Mouse (Mus musculus) midbrain, postnatal 0 days (tissue): ENCODE measurements around the gene Ensa. TPM values are rescaled to one million over a fixed set of nuclear protein-coding genes. Genes with fewer than 3 reads are reported as not detected.
A peak's percentile ranks its signal among the peaks of the same experiment; 100 is the strongest.
"Not testable (repeated sequence)": the region's sequence is repeated elsewhere in the genome, so short reads cannot be mapped to it uniquely, and the experiment has no call there.

Source experiments
- ATAC-seq: fragments of 200-750 bp; cut with Nextera tagmentation; 2 replicates; pipeline ENCODE4 v1.8.0; 2017; ENCODE audit warnings: moderate number of reproducible peaks, mild to moderate bottlenecking, moderate TSS enrichment, moderate library complexity; ENCODE audit not compliant: low FRiP score
- DNase-seq: peaks from one replicate; pipeline ENCODE4 v3.0.0-alpha.2; 2015; ENCODE audit warnings: low spot score
- H3K27ac ChIP-seq: fragments of 300-500 bp; sonication (generic); 2 replicates; pipeline ENCODE4 v1.5.1; 2014; ENCODE audit warnings: low read depth, mild to moderate bottlenecking, low read length, mixed read lengths
- H3K27me3 ChIP-seq: fragments of 300-500 bp; sonication (generic); 2 replicates; pipeline ENCODE4 v1.6.1; 2014; ENCODE audit warnings: low read length, control low read depth, mixed read lengths; ENCODE audit not compliant: insufficient read depth
- H3K36me3 ChIP-seq: fragments of 300-500 bp; sonication (generic); 2 replicates; pipeline ENCODE4 v1.6.1; 2014; ENCODE audit warnings: low read length, control low read depth, mixed read lengths; ENCODE audit not compliant: insufficient read depth
- H3K4me1 ChIP-seq: fragments of 300-500 bp; sonication (generic); 2 replicates; pipeline ENCODE4 v1.6.1; 2014; ENCODE audit warnings: mild to moderate bottlenecking, control low read depth, antibody characterized with exemption, low read length, mixed read lengths; ENCODE audit not compliant: insufficient read depth
- H3K4me2 ChIP-seq: fragments of 300-500 bp; sonication (generic); 2 replicates; pipeline ENCODE4 v1.6.1; 2014; ENCODE audit warnings: low read depth, mild to moderate bottlenecking, low read length, mixed read lengths; ENCODE audit not compliant: poor library complexity, severe bottlenecking
- H3K4me3 ChIP-seq: fragments of 300-500 bp; sonication (generic); 2 replicates; pipeline ENCODE4 v1.5.1; 2014; ENCODE audit warnings: low read depth, mild to moderate bottlenecking, low read length, moderate library complexity
- H3K9ac ChIP-seq: fragments of 300-500 bp; sonication (generic); replicated peaks from 2 replicates; pipeline ENCODE4 v1.6.1; 2014; ENCODE audit warnings: mild to moderate bottlenecking, low read length, moderate library complexity, mixed read lengths; ENCODE audit not compliant: poor library complexity, severe bottlenecking
- H3K9me3 ChIP-seq: fragments of 300-500 bp; sonication (generic); 2 replicates; pipeline ENCODE4 v1.6.1; 2016; ENCODE audit warnings: low read length, control low read depth
- CTCF ChIP-seq: IDR thresholded peaks from 2 replicates; pipeline ENCODE4 v1.5.1; 2016; ENCODE audit warnings: antibody characterized with exemption, mild to moderate bottlenecking
- WGBS: fragments of 180-500 bp; shearing (Covaris S2); extraction: QIAGEN DNeasy Blood & Tissue Kit; methylation state at CpG from one replicate; pipeline ENCODE4 v1.1.7; 2014; 5-methylcytosine and 5-hydroxymethylcytosine counted together
- polyA plus RNA-seq: library from polyadenylated mRNA; unstranded; fragments of >200 nt; fragmentation: Nextera tagmentation; extraction: Ambion mirVana; gene quantifications from 2 replicates; pipeline ENCODE4 v1.2.1, GENCODE M21; 2015
- total RNA-seq: library from RNA; depleted of rRNA; stranded (reverse); fragments of >200 nt; gene quantifications from 2 replicates; pipeline ENCODE4 v1.2.3, GENCODE M21; 2014

Ensa gene
- total and polyA plus RNA-seq, 2 experiments from 2014 or later, result 100 to 169 TPM

DNA sequence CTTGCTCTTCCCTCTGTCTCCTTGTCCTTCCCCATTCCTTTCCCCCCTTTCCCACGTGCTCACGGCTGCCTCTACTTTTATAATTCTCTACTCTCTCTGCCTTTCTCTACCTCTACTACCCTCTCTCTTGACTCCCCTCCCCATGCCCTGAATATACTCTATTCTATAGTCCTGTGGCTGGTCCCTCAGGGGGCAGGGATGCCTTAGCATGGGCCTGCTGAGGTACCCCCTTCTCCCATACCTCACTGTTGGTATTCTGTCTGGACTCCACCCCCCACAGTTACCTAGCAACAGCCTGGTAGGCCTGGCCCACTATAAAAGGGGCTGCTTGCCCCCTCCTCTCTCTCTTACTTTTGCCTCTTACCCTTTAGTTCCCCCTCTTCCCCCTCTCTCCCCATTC lies 1.2 kb upstream of the Ensa start:
- DNase-seq, result no peak
- no peak for TF ChIP-seq CTCF
- H3K4me1 ChIP-seq, result peaks cover 5% of the 10 kb centered on the region; the same call in 1 of the 2 replicates

DNA sequence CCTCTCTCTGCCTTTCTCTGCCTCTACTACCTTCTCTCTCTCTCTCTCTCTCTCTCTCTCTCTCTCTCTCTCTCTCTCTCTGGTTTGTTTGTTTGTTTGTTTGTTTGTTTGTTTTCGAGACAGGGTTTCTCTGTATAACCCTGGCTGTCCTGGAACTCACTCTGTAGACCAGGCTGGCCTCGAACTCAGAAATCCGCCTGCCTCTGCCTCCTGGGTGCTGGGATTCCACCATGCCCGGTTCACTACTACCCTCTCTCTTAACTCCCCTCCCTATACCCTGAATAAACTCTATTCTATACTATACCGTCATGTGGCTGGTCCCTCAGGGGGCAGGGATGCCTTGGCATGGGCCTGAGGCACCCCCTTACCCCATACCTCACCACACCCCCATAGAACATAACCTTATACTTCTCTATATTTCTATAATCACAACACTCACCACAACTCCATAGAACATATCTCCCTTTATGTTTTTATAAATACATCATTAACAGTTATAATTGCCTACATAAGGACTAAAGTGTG lies 740 bp upstream of the Ensa start:
- Histone ChIP-seq H3K27ac (peak overlapping the region; percentile 90), H3K4me3 (peak overlapping the region; percentile 49), H3K4me2 (peak overlapping the region; percentile 37), H3K36me3 (peaks cover 19% of the 10 kb centered on the region; the same call in 1 of the 2 replicates)
- not testable (repeated sequence) for H3K4me1 ChIP-seq, H3K9me3 ChIP-seq, ATAC-seq, H3K9ac ChIP-seq, H3K27me3 ChIP-seq, DNase-seq
- 67% methylated on average over 5 of the region's 5 CpGs for WGBS

More for the DNA sequence above, 1.2 kb upstream of the Ensa start:
- Histone ChIP-seq H3K27me3 (no peaks in the 10 kb centered on the region), H3K9ac (no peak overlapping the region), H3K4me3 (no peak overlapping the region), H3K36me3 (peaks cover 14% of the 10 kb centered on the region; the same call in 1 of the 2 replicates), H3K9me3 (no peaks in the 10 kb centered on the region), H3K4me2 (no peak overlapping the region), H3K27ac (no peak overlapping the region)
- 70% methylated on average over 2 of the region's 2 CpGs for WGBS
- ATAC-seq, result no peak

DNA sequence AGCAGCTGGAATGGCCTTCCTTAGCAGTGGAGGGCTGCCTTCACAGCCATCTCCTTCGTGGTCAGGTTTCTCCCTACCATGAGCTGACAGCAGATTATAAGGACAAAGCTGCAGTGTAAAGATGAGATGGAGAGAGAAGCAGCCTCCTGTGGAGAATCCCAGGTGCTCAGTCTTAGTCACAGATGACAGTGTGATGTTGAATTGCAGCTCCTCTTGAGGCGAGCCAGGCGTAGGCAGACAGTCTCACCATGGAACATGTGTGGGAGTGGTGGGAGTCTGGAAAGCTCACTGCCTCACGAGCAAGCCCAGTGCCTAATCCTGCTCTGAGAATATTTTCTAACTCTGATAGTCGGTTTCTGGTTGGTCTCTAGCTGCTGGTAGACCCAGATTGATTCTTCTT lies 3.0 kb downstream of the Ensa start:
- no peak for ATAC-seq
- no peak overlapping the region for H3K4me2 ChIP-seq
- peaks cover 5% of the 10 kb centered on the region; the same call in 1 of the 2 replicates for H3K4me1 ChIP-seq
- H3K27me3 ChIP-seq, result no peaks in the 10 kb centered on the region
- WGBS, result 92% methylated on average over 5 of the region's 5 CpGs
- H3K36me3 ChIP-seq, result peaks cover 47% of the 10 kb centered on the region
- TF ChIP-seq CTCF, result no peak
- 0 out of 2 replicates have a peak overlapping the region, but pooled peaks have one; percentile 24 for H3K9ac ChIP-seq
- H3K4me3 ChIP-seq, result no peak overlapping the region
- no peaks in the 10 kb centered on the region for H3K9me3 ChIP-seq
- no peak for DNase-seq
- no peak overlapping the region for H3K27ac ChIP-seq

DNA sequence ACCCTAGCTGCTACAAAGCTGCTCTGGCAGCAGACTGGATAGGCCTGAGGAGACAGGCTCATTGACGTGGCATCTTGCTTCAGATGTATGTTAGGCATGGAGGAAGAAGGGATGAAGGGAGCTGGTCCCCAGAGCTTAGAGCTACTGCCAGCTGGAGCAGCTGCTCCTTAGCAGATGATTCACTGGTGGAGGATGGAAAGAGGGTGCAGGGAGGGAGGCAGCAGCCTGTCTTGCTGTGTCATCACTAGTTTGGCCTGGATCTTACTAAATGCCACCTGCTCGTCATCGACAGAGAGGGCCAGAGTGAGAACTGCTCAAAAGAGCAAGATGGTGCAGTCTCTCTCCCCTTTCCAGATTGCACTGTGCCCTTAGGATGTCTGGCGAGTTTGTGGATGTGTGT lies 5.0 kb downstream of the Ensa start:
- peaks cover 61% of the 10 kb centered on the region for H3K36me3 ChIP-seq

DNA sequence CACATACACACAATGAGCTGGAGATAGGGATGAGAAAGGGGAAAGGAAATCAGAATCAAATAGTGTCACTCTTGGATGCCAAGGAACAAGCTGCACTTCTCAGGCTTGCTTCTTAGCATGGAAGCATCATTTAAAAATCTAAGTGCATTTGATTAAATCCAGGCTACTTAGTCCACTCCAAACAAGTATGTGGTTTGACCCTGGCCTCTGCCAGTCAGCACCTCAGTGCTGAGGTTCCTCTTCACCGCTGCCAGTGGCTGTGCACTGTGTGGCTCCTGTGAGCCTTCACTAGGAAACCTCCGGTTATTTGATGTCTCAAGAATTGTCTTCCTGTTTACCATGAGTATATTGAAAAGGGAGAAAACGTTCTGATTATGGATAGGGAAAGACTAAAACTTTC lies 6.1 kb downstream of the Ensa start:
- Histone ChIP-seq H3K27me3 (no peaks in the 10 kb centered on the region), H3K9ac (no peak overlapping the region), H3K36me3 (peaks cover 67% of the 10 kb centered on the region), H3K4me1 (peaks cover 5% of the 10 kb centered on the region; the same call in 1 of the 2 replicates), H3K27ac (no peak overlapping the region), H3K4me2 (no peak overlapping the region), H3K4me3 (no peak overlapping the region), H3K9me3 (no peaks in the 10 kb centered on the region)
- no peak for ATAC-seq
- no peak for DNase-seq
- TF ChIP-seq CTCF, result no peak
- WGBS, result 82% methylated on average over 3 of the region's 3 CpGs

More for the DNA sequence above, 5.0 kb downstream of the Ensa start:
- no peak overlapping the region for H3K9ac ChIP-seq
- no peak for TF ChIP-seq CTCF
- H3K27me3 ChIP-seq, result no peaks in the 10 kb centered on the region
- WGBS, result 85% methylated on average over 4 of the region's 4 CpGs
- peaks cover 5% of the 10 kb centered on the region; the same call in 1 of the 2 replicates for H3K4me1 ChIP-seq
- ATAC-seq (no peak), DNase-seq (no peak)
- no peak overlapping the region for H3K4me2 ChIP-seq
- H3K9me3 ChIP-seq, result no peaks in the 10 kb centered on the region
- H3K27ac ChIP-seq, result no peak overlapping the region
- H3K4me3 ChIP-seq, result no peak overlapping the region

DNA sequence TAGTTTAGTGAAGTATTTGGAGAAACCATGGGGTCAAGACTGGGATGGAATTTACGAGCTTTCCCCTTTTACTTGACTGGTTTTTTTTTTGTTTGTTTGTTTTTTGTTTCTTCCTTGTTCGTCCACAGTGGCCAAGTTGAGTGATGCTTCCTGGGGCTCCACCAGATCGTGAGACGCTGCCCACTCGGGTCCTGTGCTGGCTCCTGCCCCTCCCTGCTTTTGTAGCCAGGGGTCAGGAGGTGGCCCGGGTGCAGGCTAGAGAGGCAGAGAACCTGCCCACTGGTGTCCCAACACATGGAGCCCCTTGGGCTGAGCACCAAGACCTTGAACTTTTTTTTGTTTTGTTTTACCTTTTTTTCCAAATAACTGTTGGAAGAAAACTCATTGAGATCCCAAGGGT lies 6.5 kb downstream of the Ensa start:
- no peak for TF ChIP-seq CTCF
- DNase-seq (no peak), ATAC-seq (no peak)
- Histone ChIP-seq H3K4me2 (no peak overlapping the region), H3K27me3 (no peaks in the 10 kb centered on the region), H3K36me3 (peaks cover 70% of the 10 kb centered on the region), H3K9me3 (no peaks in the 10 kb centered on the region), H3K9ac (no peak overlapping the region), H3K4me1 (peaks cover under 1% of the 10 kb centered on the region; the same call in 1 of the 2 replicates), H3K27ac (no peak overlapping the region), H3K4me3 (no peak overlapping the region)
- 83% methylated on average over 6 of the region's 6 CpGs for WGBS
